Mouse (Mus musculus) fibroblast of lung, adult 2 months (primary cell): ENCODE results near the gene Magi3.

Experiments
- DNase-seq: peaks from one replicate; pipeline ENCODE4 v3.0.0-alpha.2; 2011; ENCODE audit warnings: low read depth

Gene Magi3

DNA sequence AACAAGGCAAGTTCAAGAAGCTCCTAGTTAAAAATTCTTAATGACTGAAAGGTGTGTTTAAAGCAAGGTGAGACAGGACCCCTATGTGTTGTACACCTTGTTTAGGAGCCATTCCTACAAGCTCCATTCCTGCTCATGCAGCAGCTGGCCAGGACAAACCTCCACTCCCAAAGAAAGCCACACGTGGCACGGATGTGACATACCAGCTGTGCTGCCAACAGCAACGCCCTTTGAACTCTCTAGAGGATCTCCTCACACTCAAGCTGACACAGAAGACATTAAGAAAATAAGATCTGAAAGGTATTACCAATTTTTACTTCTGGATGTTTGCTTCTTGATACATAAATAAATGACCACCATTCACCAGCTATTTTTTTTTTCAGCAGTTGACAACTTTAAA lies 193.2 kb downstream of the Magi3 start:
- DNase-seq: no peak

DNA sequence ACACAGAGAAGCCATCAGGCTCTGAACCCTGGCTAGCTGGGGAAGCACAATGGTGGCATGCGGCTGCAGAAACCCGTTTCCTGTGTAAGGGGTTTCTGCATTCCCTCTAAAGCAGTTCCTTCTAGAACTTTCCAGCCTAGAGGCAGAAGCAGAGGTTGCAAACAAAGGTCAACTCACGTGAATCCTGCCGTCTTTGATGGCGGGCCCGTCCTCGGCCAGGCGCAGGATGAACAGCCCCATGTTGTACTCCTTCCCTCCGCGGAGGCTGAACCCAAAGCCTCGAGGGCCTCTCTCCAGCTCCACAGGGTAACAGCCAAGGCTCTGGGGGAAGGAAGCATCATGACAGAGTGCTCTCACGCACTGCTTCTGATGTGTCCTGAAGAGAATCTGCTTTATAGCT lies 200.1 kb downstream of the Magi3 start:
- DNase-seq: no peak

DNA sequence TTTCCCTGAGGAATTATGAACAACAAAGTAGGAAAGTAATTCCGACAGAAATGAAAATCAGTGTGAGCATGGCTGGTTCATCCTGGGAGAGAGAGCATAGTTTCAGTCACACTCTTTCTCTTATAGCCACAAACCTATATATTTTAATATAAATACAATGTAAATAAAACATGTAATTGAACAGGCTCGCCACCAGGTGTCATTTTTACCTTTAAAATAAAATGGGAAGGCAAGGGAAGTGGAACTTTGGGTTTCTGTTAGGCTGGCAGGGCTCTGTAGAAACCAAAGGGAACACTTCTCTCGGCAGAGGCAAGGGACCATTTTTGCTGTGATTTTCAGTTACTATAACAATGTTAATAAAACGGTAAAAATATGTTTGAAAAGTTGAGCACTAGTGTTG lies 200.7 kb downstream of the Magi3 start:
- no peak for DNase-seq

DNA sequence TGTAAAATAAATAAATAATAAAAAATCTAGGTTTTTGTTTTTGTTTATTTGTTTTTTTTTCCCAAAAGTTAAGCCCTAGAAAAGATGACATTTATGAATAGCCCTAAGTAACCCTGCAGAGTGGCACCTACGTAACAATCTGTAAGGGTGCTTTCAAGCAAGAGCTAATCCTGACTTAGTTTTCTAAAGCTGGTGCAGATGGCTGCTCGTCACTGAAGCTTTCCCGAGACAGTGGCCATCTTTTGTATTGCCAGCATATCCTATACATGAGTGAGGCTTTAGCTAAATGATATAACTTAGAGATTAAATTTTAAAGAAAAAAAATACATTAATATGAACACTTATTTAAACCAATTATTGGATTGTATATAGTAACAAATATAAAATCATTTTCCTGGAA lies 202.2 kb downstream of the Magi3 start:
- no peak for DNase-seq

DNA sequence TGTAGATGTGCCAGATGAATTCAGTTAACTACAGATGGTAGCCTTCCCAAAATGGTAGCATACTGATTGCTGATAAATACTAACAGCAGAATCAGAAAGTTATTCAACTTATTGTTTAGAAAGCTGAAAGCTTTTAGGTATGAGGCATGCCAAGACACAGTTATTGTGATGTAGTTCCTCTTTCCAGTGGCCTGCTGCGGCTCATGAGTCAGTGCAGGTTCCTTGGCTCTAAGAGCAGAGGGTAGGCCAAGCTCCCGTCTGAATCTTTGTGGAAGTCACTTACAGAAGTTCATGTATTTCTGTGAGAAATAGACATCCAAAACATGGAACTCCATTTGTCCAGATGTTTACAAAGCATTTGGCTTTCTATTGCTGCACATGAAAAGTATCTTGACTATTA lies 208.2 kb downstream of the Magi3 start:
- no peak for DNase-seq

DNA sequence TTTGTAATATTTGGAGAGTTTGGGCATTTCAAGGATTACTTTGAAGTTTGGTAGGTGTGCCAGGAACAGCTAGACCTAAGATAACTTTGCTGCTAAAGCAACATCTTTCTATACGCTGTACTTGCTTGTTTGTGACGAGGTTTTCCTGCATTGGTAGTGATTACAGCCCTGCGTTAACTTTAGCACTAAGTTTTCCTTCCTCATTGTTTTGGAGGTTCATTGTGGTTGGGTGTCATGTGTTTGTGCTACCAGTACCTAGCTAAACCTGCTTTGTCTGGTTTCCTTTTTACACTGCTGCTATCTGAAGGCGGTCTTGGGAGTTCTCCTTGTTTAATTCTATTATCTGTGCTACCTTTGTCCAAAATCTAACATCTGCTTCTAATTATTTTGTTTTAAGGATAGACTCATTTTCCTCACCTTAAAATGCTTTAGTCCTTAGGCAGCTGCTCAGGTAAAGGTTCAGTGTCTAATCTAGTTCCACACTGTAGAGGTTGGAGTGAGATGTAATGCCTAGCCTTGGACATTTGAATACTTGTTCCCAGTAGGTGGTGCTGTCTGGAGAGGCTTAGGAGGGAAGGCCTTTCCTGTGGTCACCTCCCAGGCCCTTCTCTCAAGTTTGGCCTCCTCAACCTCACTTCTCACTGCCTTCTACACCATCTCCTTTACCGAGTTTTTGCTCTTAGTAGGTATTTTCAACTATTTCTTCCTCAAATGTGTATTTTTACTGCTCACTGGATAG lies 210.1 kb downstream of the Magi3 start:
- no peak for DNase-seq

- no peak for DNase-seq
Observed at GRCm38 (mm10) chr3:104007479-104007878, 212.7 kb downstream of the Magi3 start.

GRCm38 (mm10) chr3:104006896-104007466 lies 213.2 kb downstream of the Magi3 start:
- no peak for DNase-seq

- no peak for DNase-seq
Observed at GRCm38 (mm10) chr3:103998724-103999123, 221.4 kb downstream of the Magi3 start.

DNA sequence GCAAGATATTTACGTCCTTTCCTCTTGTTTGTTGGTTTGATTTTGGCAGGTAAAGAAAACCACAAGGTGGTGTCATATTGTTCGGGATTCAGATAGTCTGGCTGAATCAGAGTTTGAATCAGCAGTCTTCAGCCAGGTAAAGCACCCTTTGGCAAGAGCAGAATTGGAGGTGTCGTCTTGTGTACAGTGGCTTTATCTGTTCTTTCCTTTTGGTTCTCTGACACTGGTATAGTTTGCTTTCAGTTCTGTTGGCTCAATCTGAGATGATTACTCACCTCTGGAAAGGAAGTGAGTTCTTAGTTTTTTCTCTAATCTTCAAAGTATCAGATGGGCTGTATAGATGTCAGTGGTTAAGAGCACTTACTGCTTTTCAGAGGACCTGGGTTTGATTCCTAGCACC lies 228.9 kb downstream of the Magi3 start:
- no peak for DNase-seq

DNA sequence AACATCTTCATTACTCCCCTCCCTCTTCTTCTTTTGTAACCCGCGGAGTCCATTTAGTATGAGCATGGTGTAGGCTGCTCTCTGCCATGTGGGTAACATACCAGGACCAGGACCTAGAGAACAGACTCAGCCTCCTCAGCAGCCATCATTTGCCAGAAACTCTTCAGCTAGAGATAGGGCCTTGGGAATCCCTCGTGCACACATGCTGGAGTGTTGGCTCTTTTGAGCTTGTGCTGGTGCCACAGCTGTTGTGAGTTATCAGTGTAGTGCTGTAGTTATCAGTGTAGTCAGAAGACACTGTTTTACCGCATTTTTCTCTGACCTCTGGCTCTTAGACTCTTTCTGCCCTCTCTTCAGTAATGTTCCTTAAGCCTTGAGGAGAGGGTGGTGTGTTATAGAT lies 230.8 kb downstream of the Magi3 start:
- DNase-seq: no peak

GRCm38 (mm10) chr3:103987831-103988432 lies 232.2 kb downstream of the Magi3 start:
- DNase-seq: peak; percentile 36

DNA sequence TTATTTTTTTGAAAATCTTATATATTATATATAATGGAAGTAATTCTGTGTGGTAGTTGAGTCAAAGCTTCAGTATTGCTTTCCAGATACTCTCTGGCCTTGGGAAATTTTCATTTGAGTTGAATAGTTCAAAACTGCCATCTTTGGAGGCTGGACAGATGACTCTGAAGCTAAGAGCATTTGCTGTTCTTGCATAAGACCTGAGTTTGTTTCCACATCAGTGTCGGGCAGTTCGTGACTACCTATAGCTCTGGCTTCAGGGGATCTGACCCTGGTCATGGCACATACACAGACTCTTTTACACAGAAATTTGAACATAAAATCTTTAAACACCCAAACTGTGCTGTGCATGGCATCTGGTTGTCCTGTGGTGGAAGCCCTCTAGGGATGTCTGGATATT lies 235.0 kb downstream of the Magi3 start:
- no peak for DNase-seq

DNA sequence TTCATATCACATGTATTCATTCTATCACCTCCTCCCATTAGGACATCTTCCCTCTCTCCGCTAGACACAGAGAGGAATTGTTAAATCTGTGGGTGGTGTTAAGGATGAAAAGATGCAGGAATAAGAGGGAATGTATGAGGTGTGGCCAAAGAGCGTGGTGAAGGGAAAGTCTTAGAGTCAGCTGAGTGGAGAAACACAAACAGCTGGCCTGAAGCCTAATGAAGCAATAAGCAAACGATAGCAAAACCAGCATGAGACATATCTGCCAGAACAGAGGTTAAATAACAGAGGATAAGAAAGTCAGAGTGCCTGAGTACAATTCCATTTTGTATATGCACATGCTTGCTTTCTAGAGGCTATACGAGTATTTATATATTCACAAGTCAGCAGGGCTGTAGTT lies 235.6 kb downstream of the Magi3 start:
- no peak for DNase-seq

DNA sequence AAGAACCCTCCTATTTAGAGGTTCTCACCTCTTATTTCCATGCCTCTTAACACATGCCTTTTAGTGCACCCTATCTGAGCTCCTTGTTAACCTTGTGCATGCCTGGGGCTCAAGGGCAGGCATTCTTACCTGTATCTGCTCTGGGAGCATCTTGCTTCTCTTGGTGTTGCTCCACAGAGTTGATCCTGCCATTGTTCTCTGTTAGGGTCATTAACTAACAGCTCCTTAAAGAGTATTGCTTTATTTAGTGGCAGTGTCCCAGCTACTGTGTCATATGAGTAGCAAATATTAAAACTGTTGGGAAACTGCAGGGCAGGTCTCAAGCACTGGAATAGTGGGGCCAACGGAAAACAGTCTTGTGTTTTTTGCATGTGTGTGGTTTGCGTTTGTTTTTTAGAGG lies 249.0 kb downstream of the Magi3 start:
- DNase-seq: no peak

DNA sequence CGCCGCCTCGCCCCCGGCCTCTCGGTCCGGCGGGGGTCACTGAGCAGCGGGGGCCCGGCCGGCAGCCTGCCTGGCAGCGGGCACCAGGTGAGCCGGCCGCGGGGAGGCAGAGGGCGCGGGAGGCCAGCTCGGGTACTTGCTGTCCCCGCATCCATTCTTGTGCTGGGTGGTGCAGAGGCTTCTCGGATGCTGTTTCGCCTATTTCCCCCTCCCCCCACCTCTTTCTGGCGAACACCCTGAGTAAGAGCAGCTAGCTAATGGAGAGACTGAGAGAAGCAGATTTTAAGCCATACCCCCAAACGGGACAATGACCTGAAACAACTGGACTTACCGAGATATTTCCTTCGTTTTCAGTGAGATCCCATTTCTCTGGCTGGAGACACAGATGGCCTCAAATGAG lies 251.5 kb downstream of the Magi3 start:
- peak; percentile 13 for DNase-seq

DNA sequence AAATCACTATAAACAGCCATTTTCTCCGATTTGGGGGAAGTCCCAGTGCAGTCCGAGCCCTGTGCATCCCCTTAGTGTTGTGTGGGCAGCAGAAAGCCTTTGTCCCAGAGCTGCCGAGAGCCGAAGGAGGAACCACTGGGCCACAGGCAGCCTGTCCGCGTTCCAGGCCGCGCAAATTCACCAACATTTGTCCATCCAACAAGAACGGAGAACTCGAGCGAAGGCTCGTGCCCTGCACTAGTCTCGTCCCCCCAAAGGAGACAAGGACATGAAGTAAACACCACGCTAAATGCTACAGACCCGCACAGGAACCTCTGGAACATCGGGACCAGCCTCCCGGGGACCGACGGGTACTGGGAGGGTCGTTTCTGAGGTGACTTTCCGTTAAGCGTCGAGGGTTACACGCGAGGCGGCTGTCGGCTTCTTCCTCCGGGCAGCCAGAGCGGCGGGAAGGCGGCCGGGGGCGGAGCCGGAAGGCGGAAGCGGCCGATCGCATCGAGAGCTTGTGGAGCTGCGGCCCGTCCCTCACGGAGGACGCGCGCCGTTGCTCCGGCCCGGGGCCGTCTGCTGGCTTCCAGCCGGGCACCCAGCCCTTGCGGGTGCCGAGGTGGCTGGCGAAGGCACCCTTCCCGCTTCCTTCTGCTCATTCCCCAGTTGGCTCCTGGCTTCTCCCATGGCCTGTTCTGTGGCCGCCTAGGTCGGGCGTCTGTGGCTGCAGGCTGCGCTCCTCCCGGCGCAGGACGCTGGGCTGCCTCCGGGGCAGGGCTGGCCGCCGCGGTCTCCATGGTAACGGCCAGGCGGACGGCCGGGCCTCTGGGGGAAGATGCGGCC lies 252.1 kb downstream of the Magi3 start, which contains the start of gene Phtf1:
Gene Phtf1 (plus strand): TSS at position 250 of the 831 bp plus-strand sequence.
- DNase-seq: peak; percentile 59

GRCm38 (mm10) chr3:103967231-103967630 lies 252.9 kb downstream of the Magi3 start:
- DNase-seq: no peak
